ENCODE assay signal across 10 mouse cellular contexts in genomic region chr14:120841311-120841710, GRCm38 (mm10).
DNase-seq lines count a peak whose midpoint lies in the region; ATAC-seq and TF ChIP-seq lines count a peak whose summit lies in the region.
"Had no signal": no experiment of that assay in that cellular context is flagged by ENCODE, and none has a peak within 500 bp of the region (broad histone marks: within the 10 kb centered on the region; RNA-seq: fewer than 3 reads in every experiment).

No protein-coding gene starts in this region.

- no peak overlapping the region for H3K4me2 ChIP-seq in kidney, embryonic 15.5 days
- peak overlapping the region; percentile 59 for H3K4me2 ChIP-seq in myocyte (ENCODE audit: low read depth)
- H3K4me2 ChIP-seq: hindbrain, embryonic 13.5 days; liver, embryonic 11.5 days had no signal

- H3K36me3 ChIP-seq in kidney, embryonic 15.5 days: no peaks in the 10 kb centered on the region
- H3K36me3 ChIP-seq in myocyte (ENCODE audit: control insufficient read depth, insufficient read depth): no peaks in the 10 kb centered on the region
- H3K36me3 ChIP-seq in forebrain, embryonic 10.5 days (replicated peaks): no peaks in the 10 kb centered on the region
- H3K36me3 ChIP-seq: hindbrain, embryonic 13.5 days had no signal

- no peak for ATAC-seq in kidney, embryonic 15.5 days (replicated peaks; ENCODE audit: low FRiP score)
- ATAC-seq in hematopoietic stem cell, adult 5-6 weeks (replicated peaks in 1 of 2; ENCODE audit: insufficient read depth in 1 of 2, low FRiP score in 2 of 2, low TSS enrichment in 1 of 2, low read depth in 1 of 2, poor library complexity in 2 of 2, severe bottlenecking in 2 of 2): 0 out of 4 replicates have a peak, but pooled peaks have one; percentile 27 to 33

- H3K4me3 ChIP-seq in kidney, embryonic 15.5 days (replicated peaks): no peak overlapping the region
- no peak overlapping the region for H3K4me3 ChIP-seq in myocyte
- H3K4me3 ChIP-seq in forebrain, embryonic 10.5 days: no peak overlapping the region
- H3K4me3 ChIP-seq: hindbrain, embryonic 13.5 days had no signal

- DNase-seq in kidney, adult 18-20 months: peak; percentile 56
- DNase-seq in adrenal gland, adult 8-10 months: peak; percentile 24
- DNase-seq in retina, postnatal 1 day: no peak
- DNase-seq in forebrain, embryonic 10.5 days (ENCODE audit: extremely low spot score, low spot score): no peak
- DNase-seq: midbrain, embryonic 14.5 days had no signal

- no peak overlapping the region for H3K9ac ChIP-seq in kidney, embryonic 15.5 days
- H3K9ac ChIP-seq: hindbrain, embryonic 13.5 days had no signal

- TF ChIP-seq POLR2A in myocyte (IDR thresholded peaks at IDR 0.05; ENCODE audit: insufficient read length, low read depth): no peak

- H3K27me3 ChIP-seq in kidney, embryonic 15.5 days: no peaks in the 10 kb centered on the region
- H3K27me3 ChIP-seq in myocyte (ENCODE audit: control insufficient read depth, insufficient read depth, insufficient read length): no peaks in the 10 kb centered on the region
- H3K27me3 ChIP-seq in forebrain, embryonic 10.5 days (ENCODE audit: poor library complexity, severe bottlenecking): no peaks in the 10 kb centered on the region
- H3K27me3 ChIP-seq: hindbrain, embryonic 13.5 days had no signal

- peaks cover 3% of the 10 kb centered on the region for H3K4me1 ChIP-seq in kidney, embryonic 15.5 days
- peaks cover 19% of the 10 kb centered on the region for H3K4me1 ChIP-seq in forebrain, embryonic 10.5 days
- H3K4me1 ChIP-seq: hindbrain, embryonic 13.5 days had no signal

- H3ac ChIP-seq in myocyte (ENCODE audit: control insufficient read depth, insufficient read length): no peak overlapping the region

- 77% methylated on average over 6 of the region's 6 CpGs for WGBS in kidney, embryonic 15.5 days
- 89% methylated on average over 6 of the region's 6 CpGs for WGBS in forebrain, embryonic 10.5 days

- H3K27ac ChIP-seq in kidney, embryonic 15.5 days: no peak overlapping the region
- H3K27ac ChIP-seq in forebrain, embryonic 10.5 days: no peak overlapping the region
- H3K27ac ChIP-seq: hindbrain, embryonic 13.5 days had no signal

- no peaks in the 10 kb centered on the region for H3K9me3 ChIP-seq in kidney, embryonic 15.5 days (replicated peaks)
- H3K9me3 ChIP-seq in forebrain, embryonic 10.5 days: no peaks in the 10 kb centered on the region
- H3K9me3 ChIP-seq: hindbrain, embryonic 13.5 days had no signal

- no peaks in the 10 kb centered on the region for H3K79me2 ChIP-seq in myocyte (ENCODE audit: control insufficient read depth, insufficient read depth)

TF ChIP-seq in myocyte, 11 proteins besides CTCF, POLR2A, EP300 and RAD21:
- TF ChIP-seq POLR2AphosphoS2 (IDR thresholded peaks at IDR 0.05; ENCODE audit: insufficient read length, low read depth) (no peak), SRF (IDR thresholded peaks at IDR 0.05; ENCODE audit: control insufficient read depth, insufficient read length, low read depth) (no peak), TCF3 (IDR thresholded peaks at IDR 0.05; ENCODE audit: insufficient read length, low read depth) (no peak), CEBPB (IDR thresholded peaks at IDR 0.05; ENCODE audit: insufficient read depth, poor library complexity, severe bottlenecking) (no peak), MYOG (IDR thresholded peaks at IDR 0.05; ENCODE audit: control insufficient read depth in 1 of 3, insufficient read depth in 1 of 3, insufficient read length in 2 of 3, low read depth in 2 of 3) (no peak), E2F4 (IDR thresholded peaks at IDR 0.05; ENCODE audit: insufficient read depth) (no peak), USF1 (IDR thresholded peaks at IDR 0.05; ENCODE audit: low read depth) (no peak), REST (IDR thresholded peaks at IDR 0.05; ENCODE audit: insufficient read depth, insufficient read length) (no peak), MAX (IDR thresholded peaks at IDR 0.05; ENCODE audit: low read depth) (no peak), TCF12 (IDR thresholded peaks at IDR 0.05; ENCODE audit: insufficient read depth, poor library complexity, severe bottlenecking) (no peak), MYOD1 (IDR thresholded peaks at IDR 0.05; ENCODE audit: control insufficient read depth in 1 of 3, insufficient read length in 2 of 3, low read depth in 2 of 3) (no peak)

Comparison
In these comparisons a context has a peak if more than half of its experiments do, and no peak if none do; other contexts are left out.
1. DNase-seq: peak in kidney, adult 18-20 months (single experiment) and adrenal gland, adult 8-10 months (single experiment); none in retina, postnatal 1 day (single experiment) and forebrain, embryonic 10.5 days (single experiment).